Mouse (Mus musculus) C2C12 (cell line): ENCODE data around the gene Nxph4. TPM values are rescaled to one million over a fixed set of nuclear protein-coding genes. Genes with fewer than 3 reads are reported as not detected.

Experiments
- H3K27me3 ChIP-seq: one replicate; pipeline ENCODE4 v1.6.1; 2011; ENCODE audit not compliant: control insufficient read depth, insufficient read depth, insufficient read length
- H3K36me3 ChIP-seq: one replicate; pipeline ENCODE4 v1.6.1; 2011; ENCODE audit not compliant: control insufficient read depth, insufficient read depth
- H3K4me3 ChIP-seq: one replicate; pipeline ENCODE4 v1.5.1; 2011; ENCODE audit warnings: mild to moderate bottlenecking, control low read depth; ENCODE audit not compliant: poor library complexity, insufficient read depth, severe bottlenecking
- H3K79me2 ChIP-seq: one replicate; pipeline ENCODE4 v1.6.1; 2011; ENCODE audit not compliant: control insufficient read depth, insufficient read depth
- H3K79me3 ChIP-seq: one replicate; pipeline ENCODE4 v1.6.1; 2011; ENCODE audit warnings: low read depth, control low read depth
- H3ac ChIP-seq: one replicate; pipeline ENCODE3; 2011; ENCODE audit warnings: low read depth; ENCODE audit not compliant: control insufficient read depth, insufficient read length
- CEBPB ChIP-seq: IDR thresholded peaks from one replicate; pipeline ENCODE4 v1.6.1; 2011; ENCODE audit warnings: low read depth, mild to moderate bottlenecking, control low read depth, moderate library complexity
- CTCF ChIP-seq: IDR thresholded peaks from one replicate; pipeline ENCODE4 v1.5.1; 2011; ENCODE audit not compliant: control insufficient read depth, insufficient read depth, insufficient read length
- FOSL1 ChIP-seq: IDR thresholded peaks from one replicate; pipeline ENCODE4 v1.8.0; 2011; ENCODE audit warnings: mild to moderate bottlenecking, low read length; ENCODE audit not compliant: poor library complexity, insufficient read depth, severe bottlenecking
- MAX ChIP-seq: IDR thresholded peaks from one replicate; pipeline ENCODE4 v1.6.1; 2011; ENCODE audit warnings: mild to moderate bottlenecking, control low read depth
- MYOD1 ChIP-seq: IDR thresholded peaks from one replicate; pipeline ENCODE4 v1.6.1; 2011; ENCODE audit warnings: low read depth; ENCODE audit not compliant: control insufficient read depth, insufficient read length
- MYOG ChIP-seq: IDR thresholded peaks from one replicate; pipeline ENCODE4 v1.6.1; 2011; ENCODE audit not compliant: control insufficient read depth, insufficient read length; ENCODE audit errors: extremely low read depth
- USF1 ChIP-seq: IDR thresholded peaks from one replicate; pipeline ENCODE4 v1.6.1; 2011; ENCODE audit warnings: low read depth, mild to moderate bottlenecking, control low read depth, moderate library complexity
- long read RNA-seq, 2 experiments: library from polyadenylated mRNA; unstranded; transcript quantifications; one replicate each; pipeline ENCODE4 v2.0.0; 2019 to 2020
- polyA plus RNA-seq: library from polyadenylated mRNA; unstranded; fragments of >200 nt; fragmentation: generic; extraction: Trizol; gene quantifications from one replicate; pipeline ENCODE4 v1.2.1, GENCODE M21; 2012; ENCODE audit warnings: missing spikeins

Gene Nxph4
- 1.2 TPM for polyA plus RNA-seq
- long read RNA-seq, experiment 1, result 0 reads
- long read RNA-seq, experiment 2, partial matches to known transcripts, result 0 of 2 reads
- long read RNA-seq, experiment 2, other reads (novel, unspliced or antisense), result 0 of 2 reads

- TF ChIP-seq FOSL1, result no peak
- no peak for TF ChIP-seq CEBPB
- no peak for TF ChIP-seq USF1
- TF ChIP-seq MYOD1, result no peak
- TF ChIP-seq CTCF, result no peak
- no peak for TF ChIP-seq MAX
- TF ChIP-seq MYOG, result no peak
- Histone ChIP-seq H3K27me3 (peaks cover 42% of the 10 kb centered on the region), H3K36me3 (peaks cover 15% of the 10 kb centered on the region), H3K4me3 (no peak within 1 kb of the TSS), H3K79me2 (no peaks in the 10 kb centered on the region), H3K79me3 (no peaks in the 10 kb centered on the region), H3ac (peak within 1 kb of the TSS; percentile 79)
Measured at GRCm38 (mm10) chr10:127534036-127534928, at the start of gene Nxph4. Nxph4 (minus strand) TSS chr10:127534559.

DNA sequence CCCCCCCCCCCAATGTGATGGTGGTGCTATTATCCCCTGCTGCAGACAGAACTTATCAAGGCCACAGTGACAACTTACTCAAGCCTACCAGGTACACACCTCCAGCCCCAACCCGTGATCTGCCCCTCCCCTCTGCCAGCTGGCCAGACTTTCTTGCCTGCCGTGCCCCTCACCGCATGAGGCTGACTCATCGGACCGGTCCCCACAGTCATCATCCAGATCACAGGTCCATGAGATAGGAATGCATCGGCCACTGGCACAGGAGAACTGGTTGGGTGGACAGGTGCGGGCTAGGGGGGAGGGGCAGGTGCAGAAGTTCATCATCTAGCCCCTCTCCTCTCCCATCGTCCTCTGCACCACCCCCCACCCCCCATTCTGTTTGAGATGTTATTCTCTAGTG is 49.3 kb upstream of the Nxph4 start:
- H3K27me3 ChIP-seq, result no peaks in the 10 kb centered on the region
- TF ChIP-seq FOSL1 (no peak), MYOD1 (peak; percentile 84), MAX (no peak)
- H3K79me2 ChIP-seq, result peaks cover 10% of the 10 kb centered on the region
- H3ac ChIP-seq, result no peak overlapping the region
- peaks cover 97% of the 10 kb centered on the region for H3K36me3 ChIP-seq
- peaks cover 4% of the 10 kb centered on the region for H3K79me3 ChIP-seq
- H3K4me3 ChIP-seq, result no peak overlapping the region

- TF ChIP-seq FOSL1 (no peak), CEBPB (no peak), USF1 (no peak), MAX (no peak), MYOD1 (no peak), MYOG (no peak), CTCF (no peak)
- Histone ChIP-seq H3K4me3 (no peak overlapping the region), H3ac (no peak overlapping the region), H3K79me2 (peaks cover 10% of the 10 kb centered on the region), H3K79me3 (peaks cover 5% of the 10 kb centered on the region), H3K36me3 (peaks cover 97% of the 10 kb centered on the region), H3K27me3 (no peaks in the 10 kb centered on the region)
Measured at GRCm38 (mm10) chr10:127581291-127581690, 46.9 kb upstream of the Nxph4 start.

- TF ChIP-seq MAX (no peak), CEBPB (no peak), CTCF (no peak), MYOG (no peak), FOSL1 (no peak), USF1 (no peak), MYOD1 (no peak)
- H3K4me3 ChIP-seq, result no peak overlapping the region
- H3ac ChIP-seq, result no peak overlapping the region
- H3K36me3 ChIP-seq, result peaks cover 99% of the 10 kb centered on the region
- peaks cover 5% of the 10 kb centered on the region for H3K79me3 ChIP-seq
- no peaks in the 10 kb centered on the region for H3K79me2 ChIP-seq
- H3K27me3 ChIP-seq, result no peaks in the 10 kb centered on the region
Measured at GRCm38 (mm10) chr10:127577982-127578381, 43.6 kb upstream of the Nxph4 start.

- H3K79me3 ChIP-seq, result peaks cover 3% of the 10 kb centered on the region
- H3K36me3 ChIP-seq, result peaks cover 99% of the 10 kb centered on the region
- H3ac ChIP-seq, result no peak overlapping the region
- H3K27me3 ChIP-seq, result no peaks in the 10 kb centered on the region
- H3K79me2 ChIP-seq, result no peaks in the 10 kb centered on the region
- TF ChIP-seq MAX, result no peak
- no peak for TF ChIP-seq CTCF
- TF ChIP-seq FOSL1, result no peak
- no peak for TF ChIP-seq MYOD1
- no peak for TF ChIP-seq USF1
- no peak for TF ChIP-seq MYOG
- TF ChIP-seq CEBPB, result no peak
- H3K4me3 ChIP-seq, result no peak overlapping the region
Measured at GRCm38 (mm10) chr10:127577156-127577555, 42.8 kb upstream of the Nxph4 start.
